Mouse (Mus musculus) liver, adult 10 weeks (tissue): ENCODE data around the gene Olfr692. TPM values are rescaled to one million over a fixed set of nuclear protein-coding genes. Genes with fewer than 3 reads are reported as not detected.

Experiments used
- polyA plus RNA-seq: library from polyadenylated mRNA; stranded (reverse); fragments of 350-450 nt; fragmentation: Illumina TruSeq; extraction: RNeasy Lipid Tissue Mini Kit (QIAGEN cat#74804); gene quantifications from one replicate; pipeline ENCODE4 v1.2.3, GENCODE M21; 2014; ENCODE audit warnings: low read depth, low replicate concordance

The Olfr692 gene
- not detected for polyA plus RNA-seq

GRCm38 (mm10) chr7:105367930-105368329 lies at the start of gene Olfr692:
TSS of gene Olfr692 (plus strand) at chr7:105368230.

GRCm38 (mm10) chr7:105334004-105334403 lies 34.0 kb upstream of the Olfr692 start, which contains the start of gene Olfr690:
TSS of gene Olfr690 (minus strand) at chr7:105334104.

GRCm38 (mm10) chr7:105342170-105342569 lies 25.9 kb upstream of the Olfr692 start, which contains the start of gene Olfr691:
TSS of gene Olfr691 (minus strand) at chr7:105342270.

GRCm38 (mm10) chr7:105374866-105375265 lies 6.8 kb downstream of the Olfr692 start, which contains the start of gene Gm5901:
TSS of gene Gm5901 (plus strand) at chr7:105375038.

GRCm38 (mm10) chr7:105399935-105400624 lies 32.0 kb downstream of the Olfr692 start, which contains the start of gene Fam160a2:
TSS of gene Fam160a2 (minus strand) at chr7:105400054.

GRCm38 (mm10) chr7:105404268-105404667 lies 36.2 kb downstream of the Olfr692 start, which contains the start of gene Cnga4:
TSS of gene Cnga4 (plus strand) at chr7:105404568.

Other genes starting within 250 kb of the Olfr692 start
- gene Olfr683, start 221.2 kb upstream of the Olfr692 start, polyA plus RNA-seq = not detected
- gene Olfr684, start 204.6 kb upstream of the Olfr692 start, polyA plus RNA-seq = not detected
- gene Olfr685, start 182.2 kb upstream of the Olfr692 start, polyA plus RNA-seq = not detected
- gene Olfr686, start 160.7 kb upstream of the Olfr692 start, polyA plus RNA-seq = not detected
- not detected for gene Olfr688, start 80.1 kb upstream of the Olfr692 start, polyA plus RNA-seq
- not detected for gene Olfr689, start 57.1 kb upstream of the Olfr692 start, polyA plus RNA-seq
- not detected for gene Olfr690, start 34.1 kb upstream of the Olfr692 start, polyA plus RNA-seq
- not detected for gene Olfr691, start 26.0 kb upstream of the Olfr692 start, polyA plus RNA-seq
- gene Gm5901, start 6.8 kb downstream of the Olfr692 start, polyA plus RNA-seq = not detected
- 4.8 TPM for gene Fam160a2, start 31.8 kb downstream of the Olfr692 start, polyA plus RNA-seq
- not detected for gene Cnga4, start 36.3 kb downstream of the Olfr692 start, polyA plus RNA-seq
- not detected for gene Cckbr, start 57.5 kb downstream of the Olfr692 start, polyA plus RNA-seq
- not detected for gene Cavin3, start 114.1 kb downstream of the Olfr692 start, polyA plus RNA-seq
- gene Smpd1, start 186.1 kb downstream of the Olfr692 start, polyA plus RNA-seq = 7.1 TPM
- not detected for gene Apbb1, start 213.4 kb downstream of the Olfr692 start, polyA plus RNA-seq
- 787 TPM for gene Hpx, start 231.9 kb downstream of the Olfr692 start, polyA plus RNA-seq